Comparison of ENCODE assay signal across 13 mouse cellular contexts in the genomic region with DNA sequence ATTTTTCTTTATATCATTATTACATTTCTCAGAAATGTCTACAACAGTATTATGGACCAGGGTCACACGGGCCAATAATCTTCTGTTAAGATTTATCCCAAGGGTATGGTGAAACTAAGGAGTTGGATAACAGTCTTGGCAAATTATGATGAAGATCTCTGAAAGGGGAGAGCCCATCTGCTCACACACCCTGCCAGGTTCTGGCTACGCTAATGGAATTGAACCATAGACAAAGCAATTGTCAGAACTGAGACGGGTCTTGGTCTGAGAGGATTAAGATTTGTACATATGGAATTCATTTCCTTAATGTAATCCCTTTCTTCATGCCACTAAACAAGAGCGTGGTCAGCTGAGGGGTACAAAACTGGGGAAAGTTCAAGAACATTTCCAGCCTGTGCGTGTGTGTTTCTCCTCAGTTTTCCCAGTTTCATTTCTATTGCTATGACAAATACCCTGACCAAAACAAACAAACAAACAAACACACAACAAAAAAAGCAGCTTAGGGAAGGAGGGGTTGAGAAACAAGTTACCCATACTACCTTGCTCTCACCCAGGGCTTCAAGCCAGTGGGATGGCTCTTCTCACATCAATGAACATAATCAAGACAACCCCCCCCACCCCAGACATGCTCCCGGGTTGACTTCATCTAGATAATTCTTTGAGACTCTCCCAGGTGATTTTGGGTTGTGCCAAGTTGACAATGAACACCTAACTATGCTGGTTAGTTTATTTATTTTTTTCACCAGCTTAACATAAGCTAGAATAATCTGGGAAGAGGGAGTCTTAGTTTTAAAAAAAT.
"Had no signal": no experiment of that assay in that cellular context is flagged by ENCODE, and none has a peak within 500 bp of the region (broad histone marks: within the 10 kb centered on the region; RNA-seq: fewer than 3 reads in every experiment).

No protein-coding gene starts in this region.

- H3K27me3 ChIP-seq: limb, embryonic 15.5 days; liver, embryonic 12.5 days had no signal

- H3K4me1 ChIP-seq: liver, embryonic 12.5 days had no signal

- H3K4me3 ChIP-seq: layer of hippocampus, adult 2 months; limb, embryonic 15.5 days; liver, embryonic 12.5 days; midbrain, embryonic 10.5 days; neural tube, embryonic 13.5 days had no signal

- H3K9me3 ChIP-seq: limb, embryonic 15.5 days; liver, embryonic 12.5 days; midbrain, embryonic 10.5 days had no signal

- H3K27ac ChIP-seq: layer of hippocampus, adult 2 months; limb, embryonic 15.5 days; liver, embryonic 12.5 days; midbrain, embryonic 10.5 days; neural tube, embryonic 13.5 days had no signal

- DNase-seq: kidney, adult 18-20 months; kidney, postnatal 10 days; kidney, postnatal 4 days; lung, embryonic 14.5 days; lung, postnatal 10 days; lung, postnatal 4 days; right cerebral cortex, postnatal 25 days; thymus, postnatal 4 days had no signal

- H3K4me2 ChIP-seq: limb, embryonic 15.5 days; liver, embryonic 12.5 days; lung, embryonic 14.5 days; neural tube, embryonic 13.5 days had no signal

- H3K9ac ChIP-seq: limb, embryonic 15.5 days; liver, embryonic 12.5 days; lung, embryonic 14.5 days; neural tube, embryonic 13.5 days had no signal

- ATAC-seq: liver, embryonic 12.5 days had no signal

- H3K36me3 ChIP-seq: limb, embryonic 15.5 days; liver, embryonic 12.5 days; midbrain, embryonic 10.5 days; neural tube, embryonic 13.5 days had no signal
